Mouse (Mus musculus): ENCODE measurements around the gene Mfsd13b. TPM values are rescaled to one million over a fixed set of nuclear protein-coding genes. Genes with fewer than 3 reads are reported as not detected.
"Not testable (repeated sequence)": the region's sequence is repeated elsewhere in the genome, so short reads cannot be mapped to it uniquely, and the experiment has no call there.

The Mfsd13b gene
- 0.12 and 0.49 TPM in 2 replicates for polyA plus RNA-seq (2015; fragmentation: Nextera tagmentation; extraction: Ambion mirVana)

- peak; percentile 99 for DNase-seq (ENCODE audit: low spot score)
Measured at GRCm38 (mm10) chr7:120982200-120982841, at the start of gene Mfsd13b, which contains the start of gene Cdr2. Gene Mfsd13b, plus strand, starts transcription at chr7:120982509. Gene Cdr2, minus strand, starts transcription at chr7:120982312.

- DNase-seq (ENCODE audit: low spot score), result no peak
Measured at GRCm38 (mm10) chr7:120933110-120933509, 49.2 kb upstream of the Mfsd13b start.

- no peak for DNase-seq (ENCODE audit: low spot score)
Measured at GRCm38 (mm10) chr7:120933680-120934195, 48.6 kb upstream of the Mfsd13b start.

- peak; percentile 64 for DNase-seq (ENCODE audit: low spot score)
Measured at GRCm38 (mm10) chr7:120934716-120935115, 47.6 kb upstream of the Mfsd13b start.

GRCm38 (mm10) chr7:120936522-120936921 is 45.8 kb upstream of the Mfsd13b start:
- DNase-seq (ENCODE audit: low spot score), result no peak

GRCm38 (mm10) chr7:120938206-120938605 is 44.1 kb upstream of the Mfsd13b start:
- no peak for DNase-seq (ENCODE audit: low spot score)

GRCm38 (mm10) chr7:120940343-120940742 is 42.0 kb upstream of the Mfsd13b start:
- DNase-seq (ENCODE audit: low spot score), result no peak

GRCm38 (mm10) chr7:120941214-120941613 is 41.1 kb upstream of the Mfsd13b start:
- no peak for DNase-seq (ENCODE audit: low spot score)

GRCm38 (mm10) chr7:120942506-120942905 is 39.8 kb upstream of the Mfsd13b start:
- no peak for DNase-seq (ENCODE audit: low spot score)

GRCm38 (mm10) chr7:120943936-120944509 is 38.3 kb upstream of the Mfsd13b start:
- no peak for DNase-seq (ENCODE audit: low spot score)

- not testable (repeated sequence) for DNase-seq (ENCODE audit: low spot score)
Measured at GRCm38 (mm10) chr7:120953591-120953990, 28.7 kb upstream of the Mfsd13b start.

- no peak for DNase-seq (ENCODE audit: low spot score)
Measured at GRCm38 (mm10) chr7:120960116-120960515, 22.2 kb upstream of the Mfsd13b start.

- DNase-seq (ENCODE audit: low spot score), result peak; percentile 30
Measured at GRCm38 (mm10) chr7:120960601-120961000, 21.7 kb upstream of the Mfsd13b start.

- DNase-seq (ENCODE audit: low spot score), result no peak
Measured at GRCm38 (mm10) chr7:120961893-120962292, 20.4 kb upstream of the Mfsd13b start.

- no peak for DNase-seq (ENCODE audit: low spot score)
Measured at GRCm38 (mm10) chr7:120963126-120963525, 19.2 kb upstream of the Mfsd13b start.

GRCm38 (mm10) chr7:120969221-120969620 is 13.1 kb upstream of the Mfsd13b start:
- DNase-seq (ENCODE audit: low spot score), result no peak

- DNase-seq (ENCODE audit: low spot score), result no peak
Measured at GRCm38 (mm10) chr7:120970112-120970511, 12.2 kb upstream of the Mfsd13b start.

GRCm38 (mm10) chr7:120972471-120972870 is 9.8 kb upstream of the Mfsd13b start:
- DNase-seq (ENCODE audit: low spot score), result not testable (repeated sequence)

GRCm38 (mm10) chr7:120974001-120974400 is 8.3 kb upstream of the Mfsd13b start:
- DNase-seq (ENCODE audit: low spot score), result no peak

GRCm38 (mm10) chr7:120977063-120977462 is 5.2 kb upstream of the Mfsd13b start:
- DNase-seq (ENCODE audit: low spot score), result no peak

GRCm38 (mm10) chr7:120980041-120980440 is 2.3 kb upstream of the Mfsd13b start:
- no peak for DNase-seq (ENCODE audit: low spot score)

All from thymus, postnatal 0 days (tissue).